Comparison of ENCODE assay signal across 16 mouse cellular contexts in genomic region chr1:152096045-152096444, GRCm38 (mm10).
"Had no signal": no experiment of that assay in that cellular context is flagged by ENCODE, and none has a peak within 500 bp of the region (broad histone marks: within the 10 kb centered on the region; RNA-seq: fewer than 3 reads in every experiment).

No protein-coding gene starts in this region.

- H3K9me3 ChIP-seq: neural tube, embryonic 13.5 days; neural tube, embryonic 15.5 days; stomach, embryonic 15.5 days had no signal

- H3K9ac ChIP-seq: neural tube, embryonic 13.5 days; neural tube, embryonic 15.5 days; stomach, embryonic 15.5 days had no signal

- H3K27ac ChIP-seq: neural tube, embryonic 13.5 days; neural tube, embryonic 15.5 days; stomach, embryonic 15.5 days; stomach, postnatal 0 days had no signal

- H3K36me3 ChIP-seq: neural tube, embryonic 13.5 days; neural tube, embryonic 15.5 days; stomach, embryonic 15.5 days had no signal

- DNase-seq: retina, postnatal 1 day; right cerebral cortex, adult 18-20 months; right cerebral cortex, postnatal 14 days; right cerebral cortex, postnatal 25 days; right cerebral cortex, postnatal 4 days; spleen, adult 18-20 months; thymus, adult 18-20 months; thymus, adult 2 months; thymus, postnatal 14 days; thymus, postnatal 25 days; thymus, postnatal 36 days; thymus, postnatal 4 days had no signal

- H3K4me3 ChIP-seq: neural tube, embryonic 13.5 days; neural tube, embryonic 15.5 days; stomach, embryonic 15.5 days had no signal

- H3K4me2 ChIP-seq: neural tube, embryonic 13.5 days; neural tube, embryonic 15.5 days; stomach, embryonic 15.5 days had no signal

- H3K27me3 ChIP-seq: neural tube, embryonic 13.5 days; neural tube, embryonic 15.5 days; stomach, embryonic 15.5 days had no signal
